ENCODE assay signal across 22 mouse cellular contexts in the genomic region with DNA sequence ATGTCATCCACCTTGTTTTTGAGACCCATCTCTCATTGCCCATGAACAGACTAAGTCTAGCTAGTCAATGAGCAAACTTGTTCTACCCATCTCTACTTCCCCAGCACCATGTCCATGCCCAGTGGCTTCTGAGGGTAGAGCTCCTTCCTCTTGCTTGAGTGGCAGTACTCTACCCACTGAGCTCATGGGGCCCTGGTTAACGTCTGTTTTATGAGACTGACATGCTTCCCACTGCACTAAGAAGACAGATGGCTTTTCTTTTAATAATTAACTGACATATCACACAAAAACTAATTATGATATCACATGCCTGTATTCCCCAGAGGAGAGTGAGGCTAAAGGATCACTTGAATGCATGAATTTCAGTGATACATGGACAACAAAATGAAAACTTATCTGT.
DNase-seq lines count a peak whose midpoint lies in the region; ATAC-seq and TF ChIP-seq lines count a peak whose summit lies in the region.
"Had no signal": no experiment of that assay in that cellular context is flagged by ENCODE, and none has a peak within 500 bp of the region (broad histone marks: within the 10 kb centered on the region; RNA-seq: fewer than 3 reads in every experiment).

No protein-coding gene starts in this region.

- DNase-seq in stomach, postnatal 0 days (ENCODE audit: low spot score), result no peak
- DNase-seq in forebrain, postnatal 0 days, result no peak
- DNase-seq in thymus, postnatal 10 days (ENCODE audit: low spot score in 2 of 2), result no peak
- DNase-seq: adrenal gland, adult 2 months; adrenal gland, postnatal 10 days; adrenal gland, postnatal 25 days; cerebellum, adult 11 months; cerebellum, adult 18-20 months; cerebellum, adult 8-10 months; cerebellum, adult 9-11 months; cerebellum, postnatal 14 days; cerebellum, postnatal 36 days; embryo, embryonic 11 days had no signal

- ATAC-seq in stomach, embryonic 16.5 days (ENCODE audit: insufficient read depth, low FRiP score), result peak; percentile 53; the same call in 1 of the 2 replicates
- no peak for ATAC-seq in stomach, postnatal 0 days (ENCODE audit: low FRiP score, low TSS enrichment)
- ATAC-seq in intestine, embryonic 16.5 days, result peak; percentile 96
- no peak for ATAC-seq in forebrain, postnatal 0 days
- ATAC-seq: forebrain, embryonic 14.5 days; forebrain, embryonic 16.5 days had no signal

- no peak for TF ChIP-seq EP300 in stomach, postnatal 0 days (optimal IDR thresholded peaks at IDR 0.05)

- no peaks in the 10 kb centered on the region for H3K4me1 ChIP-seq in stomach, embryonic 16.5 days (ENCODE audit: control insufficient read depth, insufficient read depth, low read length)
- H3K4me1 ChIP-seq in stomach, postnatal 0 days (replicated peaks; ENCODE audit: control insufficient read depth, insufficient read depth), result no peaks in the 10 kb centered on the region
- no peaks in the 10 kb centered on the region for H3K4me1 ChIP-seq in intestine, embryonic 16.5 days (ENCODE audit: control insufficient read depth, insufficient read depth, low read length)
- H3K4me1 ChIP-seq in forebrain, postnatal 0 days (ENCODE audit: insufficient read depth), result no peaks in the 10 kb centered on the region
- H3K4me1 ChIP-seq: embryonic facial prominence, embryonic 13.5 days; embryonic facial prominence, embryonic 15.5 days; forebrain, embryonic 10.5 days; forebrain, embryonic 12.5 days had no signal

- no peak overlapping the region for H3K27ac ChIP-seq in stomach, embryonic 16.5 days (ENCODE audit: low read length)
- no peak overlapping the region for H3K27ac ChIP-seq in stomach, postnatal 0 days (replicated peaks)
- no peak overlapping the region for H3K27ac ChIP-seq in intestine, embryonic 16.5 days (ENCODE audit: low read length)
- H3K27ac ChIP-seq in forebrain, postnatal 0 days (ENCODE audit: low read depth, low read length), result no peak overlapping the region
- H3K27ac ChIP-seq: embryonic facial prominence, embryonic 13.5 days; embryonic facial prominence, embryonic 15.5 days; forebrain, embryonic 10.5 days; forebrain, embryonic 12.5 days had no signal

- no peak overlapping the region for H3K9ac ChIP-seq in stomach, embryonic 16.5 days (ENCODE audit: low read length)
- H3K9ac ChIP-seq in stomach, postnatal 0 days (ENCODE audit: low read length), result no peak overlapping the region
- H3K9ac ChIP-seq in intestine, embryonic 16.5 days (ENCODE audit: low read depth, low read length), result no peak overlapping the region
- H3K9ac ChIP-seq in forebrain, postnatal 0 days, result no peak overlapping the region
- H3K9ac ChIP-seq: embryonic facial prominence, embryonic 13.5 days; embryonic facial prominence, embryonic 15.5 days; forebrain, embryonic 12.5 days had no signal

- H3K36me3 ChIP-seq in stomach, embryonic 16.5 days (ENCODE audit: control insufficient read depth, insufficient read depth, low read length), result no peaks in the 10 kb centered on the region
- H3K36me3 ChIP-seq in stomach, postnatal 0 days (ENCODE audit: control insufficient read depth, insufficient read depth, low read length), result no peaks in the 10 kb centered on the region
- no peaks in the 10 kb centered on the region for H3K36me3 ChIP-seq in intestine, embryonic 16.5 days (ENCODE audit: control insufficient read depth, insufficient read depth, low read length)
- no peaks in the 10 kb centered on the region for H3K36me3 ChIP-seq in forebrain, postnatal 0 days (ENCODE audit: insufficient read depth)
- H3K36me3 ChIP-seq: embryonic facial prominence, embryonic 13.5 days; embryonic facial prominence, embryonic 15.5 days; forebrain, embryonic 10.5 days; forebrain, embryonic 12.5 days had no signal

- 53% methylated on average over 1 of the region's 1 CpGs for WGBS in stomach, embryonic 16.5 days
- 35% methylated on average over 1 of the region's 1 CpGs for WGBS in stomach, postnatal 0 days
- 38% methylated on average over 1 of the region's 1 CpGs for WGBS in intestine, embryonic 16.5 days
- WGBS in forebrain, postnatal 0 days, result 48% methylated on average over 1 of the region's 1 CpGs

- no peak overlapping the region for H3K4me3 ChIP-seq in stomach, embryonic 16.5 days (replicated peaks; ENCODE audit: low read length)
- no peak overlapping the region for H3K4me3 ChIP-seq in stomach, postnatal 0 days (ENCODE audit: low read depth, low read length)
- no peak overlapping the region for H3K4me3 ChIP-seq in intestine, embryonic 16.5 days (ENCODE audit: low read length)
- H3K4me3 ChIP-seq in forebrain, postnatal 0 days (ENCODE audit: low read depth, low read length), result no peak overlapping the region
- H3K4me3 ChIP-seq: embryonic facial prominence, embryonic 13.5 days; embryonic facial prominence, embryonic 15.5 days; erythroblast, embryonic 14.5 days; forebrain, embryonic 10.5 days; forebrain, embryonic 12.5 days had no signal

- TF ChIP-seq CTCF in stomach, postnatal 0 days (IDR thresholded peaks at IDR 0.05; ENCODE audit: low read depth), result no peak
- no peak for TF ChIP-seq CTCF in forebrain, postnatal 0 days (IDR thresholded peaks at IDR 0.05; ENCODE audit: low read depth)

- H3K27me3 ChIP-seq in stomach, embryonic 16.5 days (ENCODE audit: control insufficient read depth, insufficient read depth, low read length), result no peaks in the 10 kb centered on the region
- no peaks in the 10 kb centered on the region for H3K27me3 ChIP-seq in stomach, postnatal 0 days (ENCODE audit: control insufficient read depth, insufficient read depth, low read length)
- no peaks in the 10 kb centered on the region for H3K27me3 ChIP-seq in intestine, embryonic 16.5 days (replicated peaks; ENCODE audit: control insufficient read depth, insufficient read depth, low read length)
- no peaks in the 10 kb centered on the region for H3K27me3 ChIP-seq in forebrain, postnatal 0 days (ENCODE audit: insufficient read depth, low read length)
- H3K27me3 ChIP-seq: embryonic facial prominence, embryonic 13.5 days; embryonic facial prominence, embryonic 15.5 days; forebrain, embryonic 12.5 days had no signal

- H3K9me3 ChIP-seq in stomach, embryonic 16.5 days (replicated peaks; ENCODE audit: control insufficient read depth, low read length), result no peaks in the 10 kb centered on the region
- no peaks in the 10 kb centered on the region for H3K9me3 ChIP-seq in stomach, postnatal 0 days (ENCODE audit: control insufficient read depth, low read length)
- H3K9me3 ChIP-seq in intestine, embryonic 16.5 days (ENCODE audit: control insufficient read depth, low read length), result no peaks in the 10 kb centered on the region
- no peaks in the 10 kb centered on the region for H3K9me3 ChIP-seq in forebrain, postnatal 0 days (ENCODE audit: low read length)
- H3K9me3 ChIP-seq: embryonic facial prominence, embryonic 13.5 days; embryonic facial prominence, embryonic 15.5 days; forebrain, embryonic 10.5 days; forebrain, embryonic 12.5 days had no signal

- no peak overlapping the region for H3K4me2 ChIP-seq in stomach, embryonic 16.5 days (ENCODE audit: low read depth, low read length)
- H3K4me2 ChIP-seq in stomach, postnatal 0 days (replicated peaks; ENCODE audit: low read depth), result no peak overlapping the region
- H3K4me2 ChIP-seq in intestine, embryonic 16.5 days (ENCODE audit: low read depth, low read length), result no peak overlapping the region
- H3K4me2 ChIP-seq in forebrain, postnatal 0 days (ENCODE audit: low read depth), result no peak overlapping the region
- H3K4me2 ChIP-seq: embryonic facial prominence, embryonic 13.5 days; embryonic facial prominence, embryonic 15.5 days; forebrain, embryonic 12.5 days had no signal

Comparison
In these comparisons a context has a peak if more than half of its experiments do, and no peak if none do; other contexts are left out.
1. ATAC-seq: peak in stomach, embryonic 16.5 days (single experiment) and intestine, embryonic 16.5 days (single experiment); none in stomach, postnatal 0 days (single experiment) and forebrain, postnatal 0 days (single experiment).